Mouse (Mus musculus) 416B (cell line): ENCODE data around the gene A4gnt.
"Not testable (repeated sequence)": the region's sequence is repeated elsewhere in the genome, so short reads cannot be mapped to it uniquely, and the experiment has no call there.

ENCODE experiments used
- DNase-seq: peaks from one replicate; pipeline ENCODE4 v3.0.0; 2011; ENCODE audit warnings: low read depth

Gene A4gnt

DNA sequence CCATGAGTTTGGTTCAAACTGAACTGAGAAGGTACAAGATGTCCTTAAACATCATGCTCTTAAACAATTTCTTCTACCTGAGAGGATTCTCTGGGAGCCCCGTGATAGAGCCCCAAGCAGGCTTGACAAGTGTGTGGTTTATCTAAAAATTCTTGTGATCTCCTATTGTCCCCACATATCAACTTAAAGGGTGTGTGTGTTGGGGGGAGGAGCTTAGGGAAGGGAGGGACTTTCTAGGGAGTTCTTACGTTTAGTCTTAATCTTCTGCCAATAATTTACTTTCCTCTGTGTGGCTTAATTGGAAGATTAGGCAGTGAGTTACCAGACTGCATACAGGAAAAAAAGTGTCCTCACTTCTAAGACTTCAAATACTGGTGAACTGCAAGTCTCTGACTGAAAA lies at the start of gene A4gnt:
Gene A4gnt, plus strand, starts transcription at position 301 of the 400 bp plus-strand sequence.
- no peak for DNase-seq

- peak; percentile 89 for DNase-seq
These were observed 48.6 kb upstream of the A4gnt start for GRCm38 (mm10) chr9:99563714-99564113.

GRCm38 (mm10) chr9:99568023-99568346 lies 44.3 kb upstream of the A4gnt start:
- peak; percentile 60 for DNase-seq

DNA sequence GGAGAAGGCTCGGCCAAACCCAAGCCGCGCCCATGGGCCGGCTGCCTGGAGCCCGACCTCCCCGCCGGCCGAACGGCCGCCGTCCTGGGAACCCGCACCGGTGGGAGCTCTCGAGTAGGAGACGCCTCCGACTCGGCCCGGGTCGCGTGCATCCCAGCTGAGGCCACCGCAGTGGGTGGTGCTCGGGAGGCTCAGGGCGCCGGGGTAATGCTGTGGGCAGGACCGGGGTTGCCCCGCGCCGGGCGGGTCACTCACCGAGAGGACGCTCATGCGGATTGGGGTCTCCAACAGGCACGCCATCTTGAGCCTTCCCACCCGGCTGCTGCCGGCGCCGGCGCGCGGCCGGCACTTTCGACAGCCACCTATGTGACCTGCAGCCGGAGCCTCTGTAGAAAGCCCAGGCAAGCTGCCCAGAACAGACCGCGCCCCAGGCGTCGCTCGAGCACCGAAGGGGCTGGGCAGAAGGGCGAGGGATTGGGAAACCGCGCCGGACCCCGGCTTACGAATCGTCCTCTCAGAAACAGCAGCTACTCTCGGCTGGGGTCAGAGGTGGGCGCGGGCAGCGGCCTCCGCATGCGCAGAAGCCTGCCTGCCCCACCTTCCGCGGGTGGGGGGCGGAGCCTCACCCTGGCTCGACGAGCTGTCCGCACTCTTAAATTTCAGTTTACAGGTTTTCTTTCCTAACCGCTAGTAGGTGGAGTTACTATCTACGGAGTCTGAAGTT lies 43.8 kb upstream of the A4gnt start, which contains the start of gene Armc8:
Gene Armc8, minus strand, starts transcription at position 553 of the 724 bp plus-strand sequence.
- DNase-seq: peak; percentile 95

DNA sequence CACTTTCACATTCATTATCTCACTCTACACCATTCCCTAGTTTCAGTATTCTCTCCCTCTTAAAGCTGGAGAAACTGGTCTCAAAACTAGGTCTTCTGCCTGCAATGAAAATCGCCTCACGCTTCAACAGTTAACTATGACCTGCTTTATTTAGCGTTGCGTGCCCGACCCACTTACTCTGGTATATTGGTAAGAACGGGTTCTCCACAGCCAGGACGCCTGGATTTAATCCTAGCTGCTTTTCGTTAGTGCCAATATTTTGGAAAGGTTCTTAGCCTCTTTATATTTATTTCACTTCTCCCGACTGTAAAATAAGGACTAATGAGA lies 43.3 kb upstream of the A4gnt start:
- DNase-seq: no peak

DNA sequence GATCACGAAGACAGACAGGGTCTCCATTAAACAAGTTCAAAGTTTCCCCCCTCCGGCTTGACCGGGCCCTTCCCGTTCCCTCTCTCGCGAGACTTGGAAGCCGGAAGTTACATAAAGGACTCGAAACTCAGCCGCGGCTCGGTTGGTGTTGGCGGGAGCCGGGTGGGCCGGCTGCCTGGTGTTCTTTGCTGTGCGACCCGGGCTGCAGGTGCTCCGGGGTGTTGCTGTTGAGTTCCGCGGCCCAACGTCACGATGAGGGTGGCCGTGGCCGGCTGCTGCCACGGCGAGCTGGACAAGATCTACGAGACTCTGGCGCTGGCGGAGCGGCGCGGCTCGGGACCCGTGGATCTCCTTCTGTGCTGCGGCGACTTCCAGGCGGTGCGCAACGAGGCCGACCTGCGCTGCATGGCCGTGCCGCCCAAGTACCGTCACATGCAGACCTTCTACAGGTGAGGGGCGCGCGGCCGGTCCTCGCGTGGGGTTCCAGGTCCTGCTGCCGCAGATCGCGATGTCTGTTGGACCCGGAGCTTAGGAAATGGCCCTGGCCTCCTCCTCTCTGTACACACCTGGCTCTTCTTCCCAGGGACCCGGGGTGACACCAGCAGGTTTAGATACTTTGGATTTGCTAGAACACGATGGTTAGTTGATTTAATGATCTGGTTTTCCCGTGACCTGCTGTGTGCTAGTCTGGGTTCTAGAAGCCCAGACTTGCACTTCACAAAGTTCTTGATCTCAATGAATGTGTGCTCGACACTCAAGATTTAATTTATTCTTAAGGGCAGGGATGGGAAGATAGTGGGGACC lies 36.4 kb upstream of the A4gnt start, which contains the start of gene Dbr1:
Gene Dbr1, plus strand, starts transcription at position 123 of the 804 bp plus-strand sequence.
- DNase-seq: peak; percentile 94

DNA sequence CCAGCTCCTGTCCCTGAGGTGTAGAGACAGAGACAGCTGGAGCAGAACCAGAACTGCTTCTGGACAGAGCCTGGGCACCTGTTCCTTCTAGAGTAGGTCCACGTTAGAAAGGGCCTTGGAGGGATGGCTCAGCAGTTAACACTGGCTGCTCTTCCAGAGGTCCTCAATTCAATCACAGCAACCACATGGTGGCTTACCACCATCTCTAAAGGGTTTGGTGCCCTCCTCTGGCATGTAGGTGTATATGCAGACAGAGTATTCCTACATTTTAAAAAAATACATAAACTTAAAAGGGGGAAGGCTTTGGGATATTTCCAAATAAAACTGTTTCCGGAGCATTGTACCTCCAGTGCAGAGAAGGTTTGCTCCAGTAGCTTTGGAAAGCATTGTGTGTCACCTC lies 31.6 kb upstream of the A4gnt start:
- DNase-seq: peak; percentile 80

GRCm38 (mm10) chr9:99587505-99588202 lies 24.6 kb upstream of the A4gnt start:
- peak; percentile 55 for DNase-seq

GRCm38 (mm10) chr9:99591144-99591543 lies 21.2 kb upstream of the A4gnt start:
- DNase-seq: no peak

- DNase-seq: not testable (repeated sequence)
These were observed 13.2 kb upstream of the A4gnt start for GRCm38 (mm10) chr9:99599127-99599526.

- DNase-seq: no peak
These were observed 8.7 kb upstream of the A4gnt start for GRCm38 (mm10) chr9:99603566-99603965.

- no peak for DNase-seq
These were observed 7.4 kb downstream of the A4gnt start for GRCm38 (mm10) chr9:99619688-99620087.

- DNase-seq: no peak
These were observed 7.9 kb downstream of the A4gnt start for GRCm38 (mm10) chr9:99620196-99620595.

DNA sequence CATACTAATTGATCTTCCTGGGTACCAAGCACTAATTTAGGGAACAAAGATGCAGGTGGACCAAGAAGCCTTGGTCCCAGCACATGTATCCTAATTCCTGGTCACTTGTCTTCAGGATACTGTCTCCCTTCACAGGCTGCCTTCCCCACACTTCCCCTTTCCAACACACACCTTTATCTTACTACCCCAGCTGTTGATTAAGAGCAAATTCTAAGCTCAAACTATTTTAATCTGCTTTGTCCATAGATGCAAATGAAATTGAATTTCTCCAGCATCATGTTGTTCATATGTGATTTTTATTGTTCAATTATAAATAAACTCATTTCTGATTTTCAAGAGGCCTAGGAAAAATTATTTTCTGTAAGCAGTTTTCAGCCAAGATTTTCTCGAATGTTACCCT lies 9.7 kb downstream of the A4gnt start:
- no peak for DNase-seq

DNA sequence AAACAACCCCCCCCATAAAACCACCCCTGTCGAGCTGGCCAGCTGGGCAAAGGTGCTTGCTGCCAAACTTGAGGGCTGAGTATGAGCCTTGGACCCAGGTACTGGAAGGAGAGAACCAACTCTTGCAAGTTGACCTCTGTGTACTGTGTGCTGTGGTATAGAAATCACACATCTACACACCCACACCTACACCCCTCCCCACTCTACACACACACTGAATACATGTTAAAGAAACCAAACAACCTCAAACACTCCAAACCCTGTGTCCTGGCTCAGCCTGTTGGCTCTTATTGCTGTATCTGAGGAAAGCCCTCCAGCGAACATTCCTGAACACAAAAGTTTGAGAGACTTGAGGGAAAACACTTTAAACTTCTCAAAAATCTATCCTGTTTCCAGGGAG lies 10.7 kb downstream of the A4gnt start:
- DNase-seq: no peak

GRCm38 (mm10) chr9:99624117-99624516 lies 11.8 kb downstream of the A4gnt start:
- DNase-seq: no peak

DNA sequence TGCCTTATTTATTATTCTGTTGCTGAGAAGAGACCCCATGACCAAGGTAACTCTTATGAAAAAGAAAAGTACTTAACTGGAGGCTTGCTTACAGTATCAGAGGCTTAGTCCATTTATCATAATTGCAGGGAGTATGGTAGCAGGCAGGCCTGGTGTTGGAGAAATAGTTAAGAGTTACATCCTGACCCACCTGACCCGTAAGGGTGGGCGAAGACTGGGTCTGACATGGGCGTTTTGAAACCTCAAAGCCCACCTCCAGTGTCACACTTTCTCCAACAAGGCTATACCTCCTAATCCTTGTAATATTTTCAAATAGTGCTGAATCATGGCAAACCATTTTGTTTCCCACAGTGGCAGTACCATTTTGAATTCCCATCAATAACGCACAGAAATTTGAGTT lies 16.3 kb downstream of the A4gnt start:
- no peak for DNase-seq

- no peak for DNase-seq
These were observed 17.1 kb downstream of the A4gnt start, which contains the start of gene Dzip1l for GRCm38 (mm10) chr9:99629281-99630011. Dzip1l (plus strand) TSS chr9:99629496.

GRCm38 (mm10) chr9:99630071-99630470 lies 17.8 kb downstream of the A4gnt start:
- no peak for DNase-seq

DNA sequence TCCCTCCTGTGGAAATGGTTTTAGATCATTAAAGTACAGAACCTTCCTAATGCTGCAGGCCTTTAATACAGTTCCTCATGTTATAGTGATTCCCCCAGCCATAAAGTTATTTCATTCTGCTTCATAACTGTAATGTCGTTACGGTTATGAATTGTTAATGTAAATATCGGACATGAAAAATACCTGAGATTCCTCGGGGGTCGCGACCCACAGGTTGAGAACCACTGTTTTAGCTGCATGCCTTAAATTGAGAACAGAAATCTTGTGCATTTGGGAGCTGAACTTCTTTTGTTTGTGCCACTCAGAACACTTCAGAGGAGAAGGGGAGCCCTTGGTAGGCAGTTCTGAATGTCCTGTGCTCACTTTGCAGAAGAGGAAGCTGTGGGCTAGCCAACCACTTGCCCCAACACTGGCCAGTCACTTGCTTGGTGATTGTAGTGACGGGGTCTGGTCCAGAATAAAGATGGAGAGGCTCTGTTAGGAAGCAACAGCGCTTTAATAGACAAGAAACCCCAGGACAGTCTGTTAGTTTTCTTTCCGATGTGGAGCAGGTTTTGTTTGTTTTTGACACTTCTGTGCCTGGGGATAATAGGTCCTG lies 18.3 kb downstream of the A4gnt start:
- no peak for DNase-seq

GRCm38 (mm10) chr9:99631781-99632180 lies 19.5 kb downstream of the A4gnt start:
- DNase-seq: no peak

DNA sequence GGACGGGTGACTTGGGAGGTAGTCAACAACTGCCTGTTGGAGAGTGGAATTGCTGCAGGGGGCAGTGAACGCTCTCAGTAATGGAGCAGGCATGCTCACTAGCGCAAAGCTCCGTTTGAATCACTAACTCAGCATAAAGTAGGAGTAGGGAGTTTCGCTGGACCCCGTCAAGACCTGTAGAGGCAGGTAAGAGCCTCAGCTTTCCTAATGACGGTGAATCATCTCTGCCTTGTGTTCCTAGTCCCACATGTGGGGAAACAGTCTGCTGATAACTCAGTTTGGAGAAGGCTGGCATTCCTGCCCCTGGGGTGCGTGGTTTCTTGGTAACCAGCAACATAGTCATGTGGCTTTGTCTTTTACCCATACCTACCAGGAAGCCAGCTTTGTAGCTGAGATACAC lies 20.0 kb downstream of the A4gnt start:
- DNase-seq: no peak
